Mouse (Mus musculus) cerebellum, postnatal 25 days (tissue): Measurements from ENCODE around the gene Sgk1.
A peak's percentile ranks its signal among the peaks of the same experiment; 100 is the strongest.
"Not testable (repeated sequence)": the region's sequence is repeated elsewhere in the genome, so short reads cannot be mapped to it uniquely, and the experiment has no call there.

Experiments
- DNase-seq, 2 experiments: peaks; one replicate each; pipeline ENCODE4 v3.0.0; 2021; ENCODE audit warnings: mixed read lengths in 2 of 2

The Sgk1 gene

DNA sequence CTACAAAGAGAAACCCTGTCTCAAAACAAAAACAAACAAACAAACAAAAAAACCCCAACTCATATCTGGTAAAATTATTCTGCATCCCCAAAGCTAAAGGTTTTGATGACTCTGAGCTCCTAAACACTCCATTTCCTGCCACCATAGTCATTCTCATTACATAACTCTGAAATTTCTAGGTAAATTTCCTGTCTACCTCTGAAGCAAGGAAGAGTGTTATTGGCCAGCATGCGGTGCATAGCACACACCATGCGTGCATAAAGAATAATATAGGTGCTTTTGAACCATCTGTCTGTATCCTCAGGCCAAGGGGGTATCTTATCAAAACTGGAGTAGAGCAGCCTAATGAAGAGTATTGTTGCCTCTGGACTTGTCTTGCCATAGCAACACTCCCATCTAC lies 13.8 kb upstream of the Sgk1 start:
- DNase-seq = peak; percentile 22 to 48

DNA sequence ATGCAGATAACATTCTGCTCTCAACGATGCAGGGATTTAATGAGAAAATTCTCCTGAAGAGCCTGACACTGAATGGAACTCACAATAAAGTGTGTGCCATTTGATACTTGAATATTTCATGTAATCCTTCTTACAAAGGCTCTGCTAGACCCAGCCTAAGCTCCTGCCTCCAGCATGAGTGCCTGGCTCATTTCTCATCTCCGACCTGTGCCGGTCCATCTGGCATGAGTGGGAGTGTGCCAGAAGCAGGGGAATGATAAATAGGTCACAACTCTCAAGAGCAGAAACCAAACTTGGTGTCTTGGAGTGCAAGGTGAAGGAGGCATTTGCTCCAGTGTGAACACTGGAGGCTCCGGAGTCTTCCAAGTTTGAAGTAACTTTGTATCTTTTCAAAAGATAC lies 13.4 kb upstream of the Sgk1 start:
- peak; percentile 86 to 90 for DNase-seq

DNA sequence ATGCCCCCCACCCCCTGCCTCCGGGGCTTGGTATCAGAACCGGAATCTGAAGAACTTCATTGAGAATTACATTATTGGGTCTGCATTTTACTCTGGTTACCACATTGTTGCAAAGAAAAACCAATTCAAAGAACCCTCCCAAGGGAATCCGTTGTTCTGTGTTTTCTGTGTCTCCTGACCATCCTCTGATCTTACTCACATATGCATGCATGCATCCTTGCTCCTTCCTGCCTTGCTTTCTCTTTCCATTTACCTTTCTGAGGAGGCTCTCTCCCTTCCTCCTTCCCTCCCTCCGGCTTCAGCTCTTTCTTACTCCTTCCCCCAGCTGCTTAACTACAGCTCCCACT lies 174 bp upstream of the Sgk1 start:
- DNase-seq = no peak

DNA sequence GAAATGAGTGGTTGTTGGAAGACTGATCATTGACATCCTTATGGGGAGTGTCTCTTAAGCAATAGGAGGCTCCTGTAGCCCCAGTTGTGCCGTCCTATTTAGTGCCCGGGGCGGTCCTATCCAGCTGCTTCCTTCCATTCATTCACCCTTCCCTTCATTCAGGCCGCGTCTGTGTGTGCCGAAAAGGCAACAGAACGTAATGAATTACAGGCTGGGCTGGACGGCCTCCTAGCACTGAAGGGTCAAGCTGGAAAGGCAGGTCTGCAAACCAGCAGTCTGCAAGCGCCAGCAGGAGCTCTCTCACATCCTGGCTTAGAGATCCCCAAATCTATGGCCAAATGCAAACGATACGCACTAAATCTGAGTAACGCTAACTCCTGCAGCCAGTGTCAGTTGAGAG lies 1.6 kb downstream of the Sgk1 start:
- peak; percentile 73 for DNase-seq

DNA sequence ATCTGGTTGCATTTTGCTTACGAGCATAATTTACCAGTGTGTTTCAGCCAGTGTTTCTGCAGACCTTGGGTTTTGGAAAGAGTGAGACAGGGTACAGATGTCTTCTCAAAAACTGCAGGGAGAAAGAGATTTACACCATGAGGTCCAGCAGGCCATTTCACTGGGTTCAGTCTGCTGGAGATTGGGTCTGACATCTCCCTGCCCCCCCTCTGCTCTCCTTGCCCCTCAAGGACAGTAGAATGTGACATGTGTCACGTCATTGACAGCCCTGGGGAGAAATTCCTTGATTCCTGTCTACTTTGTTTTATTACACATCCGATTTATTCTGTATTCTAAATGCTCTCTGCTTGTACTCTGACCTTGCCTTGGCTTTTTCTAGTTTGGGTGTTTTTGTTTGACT lies 2.5 kb downstream of the Sgk1 start:
- DNase-seq = no peak

DNA sequence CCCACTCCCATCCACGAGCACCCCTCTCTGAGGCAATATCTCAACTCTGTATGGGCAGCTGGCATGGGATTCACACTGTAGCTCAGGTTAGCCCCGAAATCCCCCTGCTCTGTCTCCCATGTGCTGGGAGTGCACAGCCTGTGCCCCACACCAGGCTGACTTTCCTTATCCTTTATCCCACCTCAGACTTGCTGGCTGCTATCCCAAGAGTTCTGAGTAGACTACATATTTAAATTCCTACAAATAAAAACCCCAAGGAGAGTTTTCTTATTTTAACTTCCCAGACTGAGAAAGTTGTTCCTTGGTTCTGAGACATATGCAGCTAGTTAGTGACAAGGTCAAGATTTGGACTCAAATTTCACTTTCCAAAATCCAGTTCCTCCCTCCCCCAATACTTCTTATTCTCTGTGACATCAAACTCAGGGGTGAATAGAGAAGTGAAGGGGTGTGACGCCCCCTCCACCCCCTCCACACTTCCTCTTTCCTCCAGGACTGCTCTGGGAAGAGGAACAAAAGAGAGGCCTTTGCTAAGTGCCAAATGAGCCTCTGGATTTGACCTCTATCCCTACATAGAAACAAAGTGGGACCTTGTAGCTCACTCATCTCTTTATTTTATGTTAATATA lies 7.3 kb downstream of the Sgk1 start:
- DNase-seq = no peak

DNA sequence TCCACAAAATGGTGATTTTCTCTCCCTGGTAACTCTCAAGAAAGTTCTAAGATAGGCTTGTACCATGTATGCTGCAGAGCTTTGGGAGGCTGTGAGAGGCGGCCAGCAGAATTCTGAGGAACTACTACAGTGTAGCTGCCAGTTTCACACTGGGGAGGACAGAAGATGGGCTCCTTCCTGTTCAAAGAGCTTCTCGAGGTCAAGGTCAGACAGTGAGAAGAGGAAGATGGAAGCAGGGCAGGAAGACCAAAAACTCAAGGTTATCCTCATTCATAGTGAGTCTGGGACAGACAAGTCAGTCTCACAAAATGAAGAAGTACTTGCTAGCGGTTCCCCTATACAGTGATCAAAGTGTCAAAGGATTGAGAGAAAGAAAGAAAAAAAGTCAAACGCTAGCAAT lies 8.3 kb downstream of the Sgk1 start:
- DNase-seq = no peak

DNA sequence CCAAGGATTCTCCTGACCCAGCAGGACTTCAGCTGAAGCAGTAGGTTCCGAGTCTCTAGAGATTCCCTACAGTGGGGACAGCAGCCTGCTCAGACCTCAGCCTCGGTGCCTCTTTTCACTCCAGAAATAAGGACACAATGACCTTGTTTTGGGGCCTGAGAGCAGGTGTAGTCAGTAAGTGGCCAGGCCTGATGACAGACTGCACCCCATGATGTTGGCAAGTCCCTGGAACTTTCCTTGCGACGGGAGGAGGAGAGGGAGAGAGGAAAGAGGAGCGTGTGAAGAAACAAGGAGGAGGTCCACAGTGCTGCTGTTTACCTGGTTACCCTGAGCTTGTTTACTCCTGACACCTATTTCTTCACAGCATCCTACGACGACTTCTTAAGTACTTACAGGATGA lies 9.5 kb downstream of the Sgk1 start:
- peak; percentile 82 to 83 for DNase-seq

DNA sequence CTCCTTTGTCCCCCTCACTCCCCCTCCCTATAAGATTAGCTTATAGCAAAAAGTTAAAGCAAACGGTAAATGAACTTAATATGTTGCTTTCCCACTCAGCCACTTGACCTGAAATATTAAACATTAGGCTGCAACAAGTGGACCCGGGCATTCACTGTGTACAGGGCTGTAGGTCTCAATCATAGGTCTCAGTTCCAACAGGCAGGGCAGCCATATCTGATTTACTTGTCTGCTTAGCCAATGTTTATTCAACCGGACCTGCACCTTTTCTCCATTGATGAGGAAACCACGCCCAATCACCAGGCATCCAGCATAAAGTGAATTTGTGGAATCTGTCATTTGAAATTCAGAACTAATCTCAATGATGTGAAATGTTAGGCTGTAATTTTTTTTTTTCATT lies 10.1 kb downstream of the Sgk1 start:
- peak in 1 of 2 experiments; percentile 42 for DNase-seq

DNA sequence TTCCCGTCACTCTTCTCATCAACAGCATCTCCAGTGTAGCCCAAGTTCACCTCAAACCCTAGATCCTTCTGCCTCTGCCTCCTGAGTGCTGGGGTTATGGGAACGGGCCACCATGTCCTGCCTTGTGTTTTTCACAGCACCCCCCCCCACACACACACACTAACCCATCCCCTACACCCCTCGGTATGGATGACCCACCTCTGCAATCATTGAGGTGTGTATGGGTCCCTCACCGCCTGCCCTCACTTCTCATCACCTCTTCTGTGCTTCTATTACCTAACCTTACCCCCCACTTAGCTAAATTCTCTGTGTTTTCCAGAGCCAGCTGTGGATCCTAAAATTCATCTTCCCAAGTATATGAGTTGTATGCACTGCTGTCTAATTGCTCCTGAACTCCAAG lies 16.4 kb downstream of the Sgk1 start:
- no peak for DNase-seq

DNA sequence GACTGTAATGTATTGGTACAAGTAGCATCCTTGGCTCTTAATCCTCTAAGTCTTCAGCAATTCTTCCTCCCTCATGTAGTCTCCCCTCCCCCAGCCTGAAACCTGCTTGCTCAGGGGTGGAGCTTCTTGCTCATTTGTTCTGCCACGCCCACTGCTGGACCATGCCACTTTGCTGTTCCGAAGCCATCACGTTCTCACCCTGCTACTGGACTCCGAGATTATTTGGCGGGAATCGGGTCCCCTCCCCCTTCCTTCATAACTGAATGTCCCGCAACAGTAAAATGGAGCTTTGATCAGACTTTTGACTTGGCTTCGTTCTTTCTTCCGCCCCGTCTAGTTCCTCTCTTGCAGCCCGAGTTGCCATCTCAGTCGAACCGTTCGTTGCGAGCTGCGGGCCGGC lies 16.9 kb downstream of the Sgk1 start:
- DNase-seq = not testable (repeated sequence)

DNA sequence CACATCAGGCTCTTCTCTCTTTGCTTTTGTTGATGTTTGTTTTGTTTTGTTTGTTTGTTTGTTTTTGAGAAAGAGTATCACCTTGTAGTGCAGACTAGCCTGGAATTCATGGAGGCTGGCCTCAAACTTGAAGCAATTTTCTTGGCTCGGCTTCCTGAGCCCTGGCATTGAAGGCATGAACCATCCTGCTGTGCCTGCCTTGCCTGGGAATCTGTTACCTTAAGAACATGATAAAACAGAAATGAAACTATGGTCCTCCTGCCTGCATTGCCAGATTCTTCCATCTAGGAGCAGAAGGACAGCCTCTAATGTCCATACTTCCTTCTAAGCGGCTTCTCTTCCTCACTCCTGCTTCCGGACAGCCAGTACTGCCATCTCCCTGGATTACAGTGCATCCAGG lies 17.4 kb downstream of the Sgk1 start:
- peak; percentile 79 to 82 for DNase-seq

DNA sequence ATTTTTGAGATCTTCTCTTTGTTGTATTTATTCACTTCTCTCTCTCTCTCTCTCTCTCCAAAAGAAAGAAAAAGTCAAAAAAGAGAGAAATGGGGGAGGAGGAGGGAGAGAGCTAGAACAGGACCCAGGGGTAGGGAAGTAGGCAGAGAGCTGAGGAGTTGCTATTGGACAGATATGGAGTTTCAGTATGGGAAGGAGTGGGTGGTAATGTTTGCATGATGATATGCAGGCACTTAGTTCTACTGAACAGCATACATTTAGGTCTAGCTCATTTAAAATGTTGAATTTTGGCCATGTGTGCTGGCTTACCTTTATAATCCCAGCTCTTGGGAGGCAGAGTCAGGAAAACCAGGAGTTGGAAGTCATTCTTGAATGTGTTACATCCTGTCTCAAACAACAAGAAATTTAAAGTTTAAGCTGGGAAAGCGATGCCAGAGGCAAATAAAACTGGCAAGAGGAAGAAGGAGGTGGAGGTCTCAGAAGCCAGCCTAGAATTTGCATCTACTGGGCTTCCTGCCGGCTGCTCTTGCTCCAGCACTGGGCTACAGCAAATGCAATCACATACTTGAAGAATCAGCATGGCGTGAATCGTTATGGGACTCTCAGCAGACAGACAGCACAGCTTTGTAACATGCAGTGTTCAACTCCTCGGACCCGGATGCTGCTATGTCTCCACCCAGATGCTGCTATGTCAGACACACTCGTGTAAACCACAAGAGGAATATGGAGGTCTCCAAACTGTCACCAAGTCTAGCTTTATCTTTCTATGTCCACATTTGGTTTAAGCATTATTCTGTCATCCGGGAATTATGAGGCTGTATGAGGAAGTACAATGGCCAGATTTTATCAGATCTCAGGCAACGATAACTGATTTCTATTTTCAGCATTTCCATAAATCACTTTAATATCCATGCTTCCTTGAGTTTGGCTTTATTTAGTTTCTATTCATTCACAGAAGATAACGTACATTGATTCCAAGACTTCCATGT lies 20.5 kb downstream of the Sgk1 start:
- no peak for DNase-seq

DNA sequence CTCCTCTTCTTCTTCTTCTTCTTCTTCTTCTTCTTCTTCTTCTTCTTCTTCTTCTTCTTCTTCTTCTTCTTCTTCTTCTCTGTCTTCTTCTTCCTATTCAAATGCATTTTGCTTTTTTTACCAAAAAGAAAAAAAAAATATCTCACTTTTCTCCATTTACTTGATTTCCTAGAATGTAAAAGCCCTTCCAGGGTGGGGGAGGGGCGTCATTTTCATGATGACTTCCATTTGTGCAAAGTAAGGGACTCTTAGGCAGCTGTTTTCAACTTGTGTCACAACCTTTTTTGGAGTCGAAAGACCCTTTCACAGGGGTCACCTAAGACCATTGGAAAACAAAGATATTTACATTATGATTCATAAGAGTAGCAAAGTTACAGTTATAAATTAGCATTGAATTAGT lies 22.2 kb downstream of the Sgk1 start:
- DNase-seq = no peak

DNA sequence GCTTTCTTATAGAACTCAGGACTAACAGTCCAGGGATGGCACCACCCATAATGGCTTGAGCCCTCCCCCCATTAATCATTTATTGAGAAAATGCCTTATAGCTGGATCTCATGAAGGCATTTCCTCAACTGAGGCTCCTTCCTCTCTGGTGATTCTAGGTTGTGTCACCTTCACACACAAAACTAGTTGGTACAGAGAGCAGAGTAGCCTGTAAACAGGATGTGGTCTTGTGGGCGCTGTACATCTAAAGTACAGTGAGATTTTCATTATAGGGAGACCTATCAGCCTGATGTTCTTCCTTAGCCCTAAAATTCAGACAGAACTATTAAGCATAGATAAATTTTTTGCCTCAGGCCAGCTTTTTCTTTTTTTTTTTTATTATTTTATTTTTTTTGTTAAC lies 23.6 kb downstream of the Sgk1 start:
- DNase-seq = no peak

DNA sequence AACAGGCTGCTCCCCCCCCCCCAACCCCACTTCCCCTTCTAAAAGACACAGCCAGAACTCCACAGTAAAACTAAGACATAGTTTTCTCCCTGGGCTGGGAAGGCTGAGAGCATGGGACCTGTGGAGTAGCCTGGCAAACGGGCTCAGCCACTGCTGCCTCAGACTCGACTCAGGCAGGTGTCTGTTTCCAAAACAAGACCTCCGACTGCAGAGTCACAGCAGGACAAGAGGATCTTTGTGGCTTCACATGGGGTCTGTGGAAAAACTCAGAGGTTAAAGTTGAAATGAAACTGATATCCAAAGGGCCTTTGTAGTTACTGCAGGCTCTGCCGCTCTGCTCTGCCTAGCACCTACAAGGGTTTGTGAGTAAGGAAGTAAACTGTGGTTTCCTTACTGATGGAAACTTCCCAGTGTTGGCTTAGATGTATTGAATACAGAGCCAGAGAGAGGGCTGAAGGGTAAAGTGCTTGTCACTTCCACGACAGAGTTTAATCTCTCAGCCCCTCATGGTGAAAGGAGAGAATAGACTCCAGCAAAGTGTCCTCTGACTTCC lies 25.0 kb downstream of the Sgk1 start:
- DNase-seq = no peak

DNA sequence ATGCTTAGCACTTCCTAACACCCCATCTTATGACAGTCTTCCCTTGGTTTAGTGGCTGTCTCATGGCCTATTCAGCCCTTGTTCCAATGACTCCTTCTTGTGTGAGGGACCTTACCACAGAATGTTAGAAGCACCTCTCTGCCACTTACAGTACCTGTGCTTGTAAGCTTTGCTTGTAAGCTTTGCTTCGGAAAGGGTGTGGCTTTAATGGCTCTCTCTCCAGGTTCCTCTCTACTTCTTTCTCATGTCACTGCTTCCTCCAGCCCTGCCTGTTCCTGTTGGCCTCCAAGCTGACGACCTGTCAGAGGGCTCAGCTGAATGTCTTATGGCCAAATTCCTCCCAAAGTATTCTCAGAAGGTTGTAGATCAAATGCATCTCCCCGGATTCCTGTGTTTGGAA lies 25.8 kb downstream of the Sgk1 start:
- DNase-seq = no peak

DNA sequence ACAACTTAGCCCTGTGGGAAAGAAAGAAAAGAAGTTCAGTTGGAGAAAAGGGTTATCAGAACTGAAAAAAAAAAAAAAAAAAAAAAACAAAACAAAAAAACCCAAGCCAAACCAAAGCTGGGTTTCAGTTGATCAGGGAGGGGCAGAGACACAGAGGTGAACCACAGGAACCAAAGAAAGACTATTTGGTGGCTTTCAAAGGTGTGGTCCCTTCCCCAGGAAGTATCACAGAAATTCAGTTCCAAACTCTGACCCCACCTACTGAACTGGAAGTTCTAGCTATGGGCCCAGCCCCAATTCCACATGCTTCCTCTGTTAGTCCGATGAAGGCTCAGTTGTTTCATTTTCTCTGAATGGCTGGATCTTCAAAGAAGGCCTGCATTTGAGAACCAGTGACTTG lies 26.7 kb downstream of the Sgk1 start:
- DNase-seq = no peak

DNA sequence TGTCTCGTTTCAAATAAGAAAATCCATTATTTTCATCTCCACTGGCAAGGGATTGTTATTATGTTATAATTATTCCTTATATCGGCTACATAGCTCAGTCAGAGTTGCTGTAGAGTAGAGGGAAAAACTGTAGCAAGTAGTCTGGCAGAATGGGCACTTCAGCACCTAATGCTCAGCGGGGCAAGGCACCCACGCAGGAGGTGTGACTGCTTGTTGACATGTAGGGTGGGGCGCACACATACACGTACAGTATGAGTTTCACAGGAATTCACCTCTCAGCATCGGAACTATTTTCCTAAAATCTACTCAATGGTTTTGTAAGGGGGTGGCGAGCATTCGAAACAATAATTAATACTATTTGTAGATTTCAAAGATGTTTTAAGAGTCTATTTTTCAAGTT lies 28.4 kb downstream of the Sgk1 start:
- DNase-seq = no peak

DNA sequence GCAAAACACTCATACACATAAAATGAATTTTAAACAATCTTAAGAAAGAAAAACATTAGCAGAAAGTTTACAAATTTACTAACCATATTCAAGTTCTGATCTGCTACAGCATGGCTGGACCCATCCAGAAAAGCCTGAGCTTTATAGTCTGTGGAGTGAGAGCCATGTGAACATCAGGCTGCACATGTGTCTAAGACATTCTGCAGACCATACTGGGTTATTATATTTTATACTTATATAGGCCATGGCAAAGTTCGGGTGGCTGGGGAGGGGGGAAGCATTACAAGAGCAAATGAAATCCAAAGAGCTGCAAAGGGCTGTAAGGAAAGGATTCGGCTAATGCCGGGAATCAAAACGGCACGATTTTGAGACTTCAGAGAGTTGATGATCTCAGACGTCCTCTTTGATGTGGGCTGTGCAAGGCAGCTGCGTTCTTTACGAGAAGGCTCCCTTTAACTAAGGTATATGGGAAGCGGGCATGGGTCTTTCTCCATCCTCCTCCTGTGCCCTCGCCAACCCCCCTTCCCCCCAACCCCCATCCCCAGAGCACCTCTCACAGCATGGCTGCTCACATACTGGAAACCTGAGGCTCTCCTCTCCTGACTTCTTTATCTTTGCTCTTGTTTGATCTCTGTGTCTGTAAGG lies 29.4 kb downstream of the Sgk1 start:
- no peak for DNase-seq

DNA sequence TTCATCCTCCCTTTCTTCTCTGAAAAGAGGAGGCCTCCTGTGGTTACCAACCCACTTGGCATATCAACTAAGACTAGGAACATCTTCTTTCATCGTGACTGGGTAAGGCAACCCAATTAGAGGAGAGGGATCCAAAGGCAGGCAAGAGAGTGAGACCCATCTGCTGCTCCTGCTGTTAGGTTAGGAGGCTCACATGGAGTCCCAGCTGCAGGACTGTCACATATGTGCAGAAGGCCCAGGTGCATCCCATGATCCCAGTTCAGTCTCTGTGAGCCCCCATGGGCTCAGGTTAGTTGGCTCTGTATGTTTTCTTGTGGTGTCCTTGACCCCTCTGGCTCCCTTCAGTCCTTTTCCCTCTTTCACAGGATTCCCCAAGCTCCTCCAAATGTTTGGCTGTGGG lies 32.8 kb downstream of the Sgk1 start:
- DNase-seq = no peak

DNA sequence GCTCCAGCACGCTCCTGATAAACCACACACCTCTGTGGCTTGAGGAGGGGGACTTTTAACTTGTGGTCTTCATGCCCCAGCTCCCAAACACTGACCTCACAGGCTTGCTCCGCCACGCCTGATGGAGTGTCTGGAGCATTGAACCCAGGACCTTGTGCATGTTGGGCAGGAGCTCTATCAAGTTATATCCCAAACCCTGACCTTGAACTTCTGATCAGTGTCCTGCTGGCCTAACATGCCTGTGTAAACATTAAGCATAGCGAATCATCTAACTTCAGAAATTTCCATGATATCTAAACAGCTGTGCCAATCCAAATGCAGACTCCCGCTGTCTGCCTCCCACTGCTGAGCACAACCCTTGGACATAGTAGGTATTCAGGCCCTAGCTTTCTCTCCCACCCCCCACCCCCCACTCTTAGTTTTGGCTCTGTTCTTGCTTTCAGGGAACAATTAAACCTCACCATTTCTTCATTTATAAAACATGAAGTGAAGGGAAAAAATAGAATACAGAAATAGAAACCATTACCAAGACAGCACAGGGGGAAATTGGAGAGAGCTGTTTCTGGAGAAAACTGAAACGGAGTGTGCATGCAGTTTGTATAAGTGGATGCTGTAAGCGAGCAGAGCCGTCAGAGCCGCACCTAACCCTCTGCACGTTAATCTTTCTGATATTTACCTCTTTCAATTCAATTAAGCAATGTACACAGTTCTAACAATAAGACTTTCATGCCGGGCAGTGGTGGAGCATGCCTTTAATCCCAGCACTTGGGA lies 34.5 kb downstream of the Sgk1 start:
- no peak for DNase-seq
